Mouse (Mus musculus) ES-Bruce4 (cell line): ENCODE results near the gene Plekha4.

Source experiments
- CTCF ChIP-seq: IDR thresholded peaks from one replicate; pipeline ENCODE4 v1.8.1; 2011; ENCODE audit warnings: low read depth, low read length
- EP300 ChIP-seq: IDR thresholded peaks from 2 replicates; pipeline ENCODE4 v1.6.1; 2011; ENCODE audit warnings: low read depth, low read length; ENCODE audit not compliant: insufficient read depth

- no peak for TF ChIP-seq CTCF
- TF ChIP-seq EP300: no peak
Observed at GRCm38 (mm10) chr7:45478774-45479173, 47.4 kb upstream of the Plekha4 start.
